Mouse (Mus musculus): ENCODE measurements around the gene Fam83d. TPM values are rescaled to one million over a fixed set of nuclear protein-coding genes. Genes with fewer than 3 reads are reported as not detected.

Fam83d gene
- 9.9 TPM for polyA plus RNA-seq (2014; fragmentation: Illumina TruSeq; extraction: RNeasy Lipid Tissue Mini Kit (QIAGEN cat#74804))

DNA sequence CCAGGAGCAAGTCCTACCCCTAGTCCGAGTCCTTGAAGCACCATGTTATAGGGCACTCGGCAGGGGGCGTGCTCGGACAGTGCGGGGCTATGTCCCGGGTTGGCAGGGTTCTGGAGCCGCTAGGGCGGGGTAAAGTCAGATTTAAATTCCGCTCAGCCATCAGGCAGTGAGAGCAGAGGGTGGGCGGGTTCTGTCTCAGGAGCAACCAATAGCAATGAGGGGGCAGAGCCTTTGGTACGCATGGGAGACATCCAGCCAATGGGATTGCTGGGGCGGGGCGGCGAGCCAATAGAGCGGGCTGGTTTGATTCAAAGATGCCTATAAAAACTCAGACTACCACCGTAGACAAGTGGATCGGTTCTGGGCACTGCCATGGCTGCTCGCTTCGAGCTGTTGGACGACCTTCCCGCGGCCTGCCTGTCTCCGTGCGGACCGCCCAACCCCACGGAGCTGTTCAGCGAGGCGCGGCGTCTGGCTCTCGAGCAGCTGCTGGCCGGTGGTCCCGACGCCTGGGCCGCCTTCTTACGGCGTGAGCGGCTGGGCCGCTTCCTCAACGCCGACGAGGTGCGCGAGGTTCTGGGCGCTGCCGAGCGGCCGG is at the start of gene Fam83d:
Gene Fam83d (plus strand): TSS at position 352 of the 598 bp plus-strand sequence.

DNA sequence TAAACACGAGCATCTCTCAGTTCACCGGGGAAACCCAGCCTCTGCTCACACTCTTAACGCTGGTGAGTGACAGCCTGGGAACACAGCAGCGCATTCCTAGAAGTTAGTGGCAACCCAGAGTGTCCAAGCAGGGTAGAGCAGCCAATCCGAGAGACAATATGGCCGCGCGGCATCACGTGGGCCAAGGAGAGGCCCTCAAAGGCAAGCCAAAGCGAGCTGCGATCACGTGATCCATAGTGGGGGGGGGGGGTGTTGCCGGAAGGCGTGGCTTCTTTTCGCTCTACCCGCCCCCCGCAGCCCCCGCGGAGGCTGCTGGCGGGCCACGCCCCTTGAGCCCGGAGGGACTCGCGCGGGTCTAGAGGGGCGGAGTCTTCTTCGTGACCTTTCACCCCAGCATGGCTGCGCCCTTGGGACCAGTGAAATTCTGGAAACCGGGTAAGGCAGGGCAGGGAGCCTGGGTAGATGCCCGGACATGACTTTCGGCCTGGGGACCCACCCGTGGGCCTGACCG is 26.7 kb downstream of the Fam83d start, which contains the start of gene Dhx35:
Gene Dhx35 (plus strand): TSS at position 314 of the 511 bp plus-strand sequence.

Other genes starting within 250 kb of the Fam83d start
- not detected for gene Slc32a1, start 157.3 kb upstream of the Fam83d start, polyA plus RNA-seq (2014; fragmentation: Illumina TruSeq; extraction: RNeasy Lipid Tissue Mini Kit (QIAGEN cat#74804))
- gene Actr5, start 143.2 kb upstream of the Fam83d start, polyA plus RNA-seq (2014; fragmentation: Illumina TruSeq; extraction: RNeasy Lipid Tissue Mini Kit (QIAGEN cat#74804)) = not detected
- 9.5 TPM for gene Ppp1r16b, start 102.7 kb upstream of the Fam83d start, polyA plus RNA-seq (2014; fragmentation: Illumina TruSeq; extraction: RNeasy Lipid Tissue Mini Kit (QIAGEN cat#74804))
- gene Dhx35, start 26.7 kb downstream of the Fam83d start, polyA plus RNA-seq (2014; fragmentation: Illumina TruSeq; extraction: RNeasy Lipid Tissue Mini Kit (QIAGEN cat#74804)) = 9.7 TPM